Mouse (Mus musculus) olfactory bulb, adult 2 months (tissue): ENCODE results near the gene Ephb2. TPM values are rescaled to one million over a fixed set of nuclear protein-coding genes. Genes with fewer than 3 reads are reported as not detected.
A peak's percentile ranks its signal among the peaks of the same experiment; 100 is the strongest.

Source experiments
- H3K27ac ChIP-seq: fragments of 200-500 bp; 2 replicates; pipeline ENCODE4 v1.5.1; 2012; ENCODE audit warnings: low read depth, low read length; ENCODE audit not compliant: insufficient read depth
- H3K4me1 ChIP-seq: fragments of 200-500 bp; 2 replicates; pipeline ENCODE4 v1.6.1; 2012; ENCODE audit warnings: low read length; ENCODE audit not compliant: control insufficient read depth, insufficient read depth
- H3K4me3 ChIP-seq: fragments of 200-500 bp; 2 replicates; pipeline ENCODE4 v1.5.1; 2012; ENCODE audit warnings: mild to moderate bottlenecking, low read depth, low read length, moderate library complexity; ENCODE audit not compliant: insufficient read depth
- CTCF ChIP-seq: fragments of 200-500 bp; IDR thresholded peaks from 2 replicates; pipeline ENCODE4 v1.5.1; 2012; ENCODE audit warnings: low read depth, mild to moderate bottlenecking, low read length, moderate library complexity; ENCODE audit not compliant: insufficient read depth
- POLR2A ChIP-seq: fragments of 200-500 bp; IDR thresholded peaks from 2 replicates; pipeline ENCODE4 v1.6.1; 2012; ENCODE audit warnings: mild to moderate bottlenecking, low read depth, low read length, moderate library complexity; ENCODE audit not compliant: insufficient read depth
- WGBS: fragments of 180-500 bp; shearing (Covaris S2); methylation state at CpG from one replicate; pipeline ENCODE4 v1.1.7; 2018; 5-methylcytosine and 5-hydroxymethylcytosine counted together
- polyA plus RNA-seq: library from polyadenylated mRNA; stranded (reverse); fragments of >200 nt; gene quantifications from 2 replicates; pipeline ENCODE4 v1.2.4, GENCODE M21; 2012; ENCODE audit warnings: low replicate concordance; ENCODE audit not compliant: missing spikeins, insufficient read depth, insufficient read length

Gene Ephb2
- polyA plus RNA-seq, 1 experiment = not detected

DNA sequence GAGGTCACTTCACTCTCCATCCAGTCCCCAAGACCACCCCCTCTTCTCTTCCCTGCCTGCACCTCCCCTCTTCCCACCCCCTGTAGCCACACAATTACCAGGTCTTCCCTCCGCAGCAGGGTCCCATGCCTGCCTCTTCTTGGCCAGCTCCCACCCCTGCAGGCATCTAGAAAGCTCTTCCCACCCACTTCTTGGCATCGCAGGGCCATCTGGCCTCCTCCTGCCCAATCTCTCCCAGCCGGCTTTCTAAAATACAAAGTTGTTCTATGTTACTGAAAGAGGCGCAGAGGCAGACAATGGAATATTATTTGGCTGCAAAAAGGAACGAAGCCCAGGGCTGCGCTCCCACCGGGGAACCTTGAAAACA, 136.7 kb downstream of the Ephb2 start:
- no peak for TF ChIP-seq CTCF
- Histone ChIP-seq H3K27ac (no peak overlapping the region), H3K4me1 (no peaks in the 10 kb centered on the region), H3K4me3 (no peak overlapping the region)
- 44% methylated on average over 7 of the region's 7 CpGs for WGBS

DNA sequence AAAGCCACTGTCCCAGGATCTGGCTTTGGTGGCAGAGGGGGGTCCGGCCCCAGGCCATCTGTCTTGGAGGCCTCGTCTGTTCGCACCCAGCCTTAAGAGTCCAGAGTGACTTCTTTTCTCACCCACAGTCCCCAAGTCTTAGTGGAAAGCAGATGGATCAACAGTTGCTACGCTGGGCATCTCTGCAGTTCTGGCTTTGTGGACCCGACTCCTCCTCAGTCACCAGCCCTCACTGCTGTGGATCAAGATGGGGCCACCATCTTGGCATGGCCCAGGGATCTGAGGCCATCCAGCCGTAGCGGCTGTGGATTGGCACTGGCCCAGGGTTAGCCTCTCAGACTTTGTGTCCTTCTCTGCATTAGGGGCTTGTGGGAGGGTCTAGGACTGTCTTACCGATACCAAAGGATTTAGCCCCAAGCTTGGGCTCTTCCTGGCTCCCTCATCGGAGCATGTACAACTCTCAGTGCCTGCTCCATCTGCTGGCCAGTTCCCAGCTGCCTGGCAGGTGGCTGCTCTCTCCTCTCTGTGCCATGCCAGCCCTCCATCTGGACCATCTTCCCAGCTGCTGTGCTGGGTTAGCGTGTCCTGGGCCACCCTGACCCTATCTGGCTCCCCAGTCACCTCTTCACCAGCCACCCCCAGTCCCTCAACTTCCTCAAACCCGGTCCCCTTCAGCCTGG, 137.2 kb downstream of the Ephb2 start:
- WGBS = 76% methylated on average over 11 of the region's 11 CpGs
- no peaks in the 10 kb centered on the region for H3K4me1 ChIP-seq
- H3K27ac ChIP-seq = no peak overlapping the region
- TF ChIP-seq CTCF (no peak), POLR2A (no peak)
- no peak overlapping the region for H3K4me3 ChIP-seq

DNA sequence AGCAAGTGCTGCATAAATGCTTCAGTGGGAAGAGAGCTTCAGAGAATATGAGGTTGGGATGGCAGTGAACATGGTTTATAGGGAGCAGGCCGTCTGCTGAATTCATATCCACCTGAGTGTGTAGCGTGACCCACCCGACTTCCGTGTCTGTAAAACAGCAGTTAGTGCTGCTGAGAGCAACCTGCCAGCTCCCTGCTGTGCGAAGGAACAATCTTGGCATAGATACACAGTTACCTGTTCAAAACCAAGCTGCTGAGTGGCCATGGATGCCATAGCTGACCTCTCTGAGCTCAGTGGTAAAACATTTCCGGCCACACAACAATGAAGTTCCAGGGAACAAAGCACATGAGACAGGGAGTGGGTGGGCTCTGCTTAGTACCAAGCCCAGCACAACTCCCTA, 138.5 kb downstream of the Ephb2 start:
- TF ChIP-seq CTCF = no peak
- no peak for TF ChIP-seq POLR2A
- no peak overlapping the region for H3K27ac ChIP-seq
- no peak overlapping the region for H3K4me3 ChIP-seq
- no peaks in the 10 kb centered on the region for H3K4me1 ChIP-seq
- 94% methylated on average over 6 of the region's 6 CpGs for WGBS

DNA sequence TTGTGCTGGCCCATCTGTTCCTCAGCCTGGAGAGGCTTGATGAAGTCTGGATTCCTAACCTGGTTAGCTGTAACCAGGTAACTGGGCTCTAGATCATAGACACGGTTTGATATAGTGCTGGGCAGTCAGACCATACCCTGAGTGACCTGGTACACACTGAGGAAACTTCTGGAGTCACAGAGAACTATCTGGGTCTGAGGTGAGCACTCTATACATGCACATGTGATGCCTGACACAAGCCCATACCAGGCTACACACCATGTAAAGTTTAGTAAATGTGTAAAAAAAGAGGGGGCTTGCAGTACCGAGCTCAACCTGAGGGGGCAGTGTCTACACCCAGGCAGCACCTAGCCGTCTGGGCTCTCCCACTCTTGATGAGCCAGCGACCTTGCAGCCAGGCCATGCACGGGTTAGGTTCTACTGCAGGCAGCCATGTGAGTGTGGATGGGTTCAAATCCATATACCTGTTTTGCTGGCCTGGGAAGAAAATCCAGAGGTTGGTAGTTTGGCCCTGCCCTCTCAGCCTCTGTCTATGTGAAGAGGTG, 139.3 kb downstream of the Ephb2 start:
- TF ChIP-seq POLR2A (no peak), CTCF (peak; percentile 83)
- H3K27ac ChIP-seq = no peak overlapping the region
- no peaks in the 10 kb centered on the region for H3K4me1 ChIP-seq
- H3K4me3 ChIP-seq = no peak overlapping the region
- 29% methylated on average over 5 of the region's 5 CpGs for WGBS

DNA sequence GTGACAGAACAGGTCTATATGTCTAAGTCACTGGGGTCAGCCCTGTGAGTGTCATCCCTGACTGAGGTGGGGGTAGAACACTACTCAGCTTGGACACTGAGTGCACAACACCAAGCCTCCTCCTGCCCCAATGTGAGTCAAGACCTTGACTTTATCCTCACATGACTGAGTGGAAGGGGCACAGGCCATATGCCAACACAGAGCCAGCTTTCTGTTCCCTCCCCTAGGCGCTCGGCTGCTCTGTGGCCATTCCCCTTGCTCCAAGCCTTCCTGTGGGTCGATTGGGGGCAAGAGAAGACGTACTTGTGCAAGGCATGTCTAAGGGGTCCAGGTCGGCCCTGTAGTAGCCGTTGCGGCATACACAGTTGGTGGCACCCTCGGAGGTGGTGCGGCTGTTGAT, 140.1 kb downstream of the Ephb2 start:
- TF ChIP-seq POLR2A (no peak), CTCF (no peak)
- Histone ChIP-seq H3K4me3 (no peak overlapping the region), H3K4me1 (no peaks in the 10 kb centered on the region), H3K27ac (no peak overlapping the region)
- WGBS = 94% methylated on average over 9 of the region's 9 CpGs

DNA sequence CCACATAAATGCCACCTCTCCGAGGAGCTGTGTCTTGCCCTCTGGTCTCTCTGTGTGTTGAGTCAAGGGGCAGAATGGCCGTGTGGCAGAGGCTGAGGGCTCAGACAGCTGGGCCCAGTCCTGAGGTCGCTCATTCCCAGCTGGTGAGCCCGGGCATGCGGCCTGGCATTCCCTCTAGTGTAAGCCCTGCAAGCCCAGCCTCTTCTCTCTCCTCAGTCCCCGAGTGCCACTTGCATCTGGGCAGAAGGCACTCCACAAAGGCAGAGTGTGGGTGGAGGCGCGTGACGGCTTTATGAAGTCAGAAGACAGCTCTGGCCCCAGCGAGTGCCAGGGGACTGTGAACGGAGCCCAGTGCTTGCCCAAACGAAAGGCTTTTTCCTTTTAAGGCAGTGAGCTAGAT, 145.8 kb downstream of the Ephb2 start:
- TF ChIP-seq CTCF (no peak), POLR2A (no peak)
- H3K4me3 ChIP-seq = no peak overlapping the region
- H3K4me1 ChIP-seq = peaks cover 4% of the 10 kb centered on the region; the same call in 1 of the 2 replicates
- no peak overlapping the region for H3K27ac ChIP-seq
- 82% methylated on average over 12 of the region's 12 CpGs for WGBS

DNA sequence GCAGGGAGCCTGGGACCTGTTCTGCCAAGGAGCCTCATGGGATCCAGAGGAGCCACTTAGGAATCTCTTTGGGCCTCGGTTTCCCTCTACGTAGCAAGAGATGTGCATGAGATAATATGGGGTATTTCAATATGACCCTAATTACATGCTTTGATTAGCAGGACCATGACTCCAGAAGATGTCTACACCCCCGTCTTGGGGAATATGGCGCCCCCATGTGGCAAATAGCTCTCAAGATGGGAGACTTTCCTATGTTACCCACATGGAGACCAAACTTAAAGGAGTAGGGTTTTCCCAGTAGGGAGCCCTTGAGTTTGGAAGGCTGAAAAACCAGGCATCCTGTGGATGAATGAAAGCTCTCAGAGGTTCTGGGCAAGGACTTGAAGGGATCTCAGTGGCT, 147.7 kb downstream of the Ephb2 start:
- peaks cover 4% of the 10 kb centered on the region; the same call in 1 of the 2 replicates for H3K4me1 ChIP-seq
- H3K27ac ChIP-seq = no peak overlapping the region
- TF ChIP-seq CTCF (no peak), POLR2A (no peak)
- WGBS = 71% methylated on average over 4 of the region's 4 CpGs
- no peak overlapping the region for H3K4me3 ChIP-seq

DNA sequence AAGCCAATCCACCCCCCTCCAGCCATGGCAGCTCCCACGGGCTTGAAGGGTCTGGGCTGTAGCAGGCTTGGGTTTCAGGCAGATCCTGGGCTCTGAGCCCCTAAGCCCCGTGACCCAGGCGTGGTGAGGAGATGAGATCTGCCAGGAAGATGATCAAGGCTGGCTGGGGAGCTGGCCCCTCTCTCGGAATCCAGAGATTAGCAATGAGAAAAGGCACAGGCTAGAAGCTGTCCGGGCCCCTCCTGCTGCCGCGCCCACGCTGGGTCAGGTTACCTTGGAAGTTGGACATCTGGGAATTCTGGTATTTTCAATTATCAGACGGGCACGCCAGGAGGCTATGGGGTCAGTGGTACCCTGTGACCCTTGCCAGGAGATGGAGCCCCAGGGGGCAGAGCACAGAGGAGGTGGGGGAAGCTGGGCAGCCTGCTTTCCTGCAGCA, 150.3 kb downstream of the Ephb2 start:
- Histone ChIP-seq H3K27ac (no peak overlapping the region), H3K4me1 (peaks cover 4% of the 10 kb centered on the region; the same call in 1 of the 2 replicates), H3K4me3 (no peak overlapping the region)
- 91% methylated on average over 10 of the region's 10 CpGs for WGBS
- TF ChIP-seq POLR2A (no peak), CTCF (no peak)

DNA sequence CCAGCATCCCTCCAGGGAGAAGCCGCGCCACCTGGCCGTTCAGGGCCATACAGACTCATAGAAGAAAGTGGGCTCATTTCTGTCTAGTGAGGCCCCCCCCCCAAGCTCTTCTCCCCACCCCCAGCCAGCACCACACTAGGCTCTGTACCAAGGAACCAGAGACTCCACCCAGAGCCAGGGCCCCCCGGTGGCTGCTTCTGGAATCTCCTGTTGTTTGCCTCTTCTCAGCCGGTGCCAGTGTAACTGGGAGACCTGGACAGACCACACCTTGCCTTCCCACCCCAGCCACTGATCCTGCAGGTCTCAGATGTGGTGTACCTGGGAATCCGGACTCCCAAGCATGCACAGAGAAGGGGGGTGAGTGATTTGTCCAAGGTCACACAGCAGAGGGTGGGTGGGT, 151.3 kb downstream of the Ephb2 start:
- Histone ChIP-seq H3K4me3 (no peak overlapping the region), H3K4me1 (no peaks in the 10 kb centered on the region), H3K27ac (no peak overlapping the region)
- TF ChIP-seq POLR2A (no peak), CTCF (no peak)
- WGBS = 83% methylated on average over 6 of the region's 6 CpGs

DNA sequence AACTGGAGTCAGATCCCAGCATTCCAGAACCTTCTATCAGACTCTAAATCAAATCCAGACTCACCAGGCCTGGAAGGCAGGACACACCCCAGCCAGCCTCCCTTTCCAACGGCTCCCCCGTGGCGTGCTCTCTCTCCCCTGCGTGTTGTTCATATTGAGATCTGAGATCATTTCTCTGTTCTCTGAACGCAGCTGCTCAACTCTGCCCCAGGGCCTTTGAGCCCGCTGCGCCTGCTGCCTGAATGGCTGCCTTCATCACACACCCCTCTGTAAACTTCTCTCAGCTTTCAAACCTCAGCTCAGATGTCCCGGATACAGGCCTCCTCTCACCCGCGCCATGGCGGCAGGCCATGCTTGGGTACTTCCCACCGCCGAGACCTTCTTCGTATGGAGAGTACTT, 155.1 kb downstream of the Ephb2 start:
- TF ChIP-seq CTCF (no peak), POLR2A (no peak)
- Histone ChIP-seq H3K27ac (no peak overlapping the region), H3K4me3 (no peak overlapping the region), H3K4me1 (no peaks in the 10 kb centered on the region)
- WGBS = 89% methylated on average over 14 of the region's 14 CpGs
